Mouse (Mus musculus) heart, postnatal 0 days (tissue): ENCODE results near the gene Gtf2f2.

ENCODE experiments used
- CTCF ChIP-seq: IDR thresholded peaks from 2 replicates; pipeline ENCODE4 v1.5.1; 2016; ENCODE audit warnings: antibody characterized with exemption, control low read depth, low read depth
- EP300 ChIP-seq: IDR thresholded peaks from 2 replicates; pipeline ENCODE4 v1.6.1; 2016; ENCODE audit warnings: antibody characterized with exemption, low read depth

GRCm38 (mm10) chr14:75862701-75863100, 148.0 kb downstream of the Gtf2f2 start:
- no peak for TF ChIP-seq CTCF
- TF ChIP-seq EP300: no peak
